Mouse (Mus musculus): ENCODE measurements around the gene Dnajc1. TPM values are rescaled to one million over a fixed set of nuclear protein-coding genes. Genes with fewer than 3 reads are reported as not detected.
A peak's percentile ranks its signal among the peaks of the same experiment; 100 is the strongest.

Dnajc1 gene
- total RNA-seq (2021) = 10 to 100 TPM; 10.7 to 13.2 TPM
- long read RNA-seq, experiment 1, full-length matches to known transcripts = 5 of 6 reads
- long read RNA-seq, experiment 1, partial matches to known transcripts = 1 of 6 reads
- long read RNA-seq, experiment 1, other reads (novel, unspliced or antisense) = 0 of 6 reads
- long read RNA-seq, experiment 2, full-length matches to known transcripts = 9 of 12 reads
- long read RNA-seq, experiment 2, partial matches to known transcripts = 1 of 12 reads
- long read RNA-seq, experiment 2, other reads (novel, unspliced or antisense) = 2 of 12 reads

GRCm38 (mm10) chr2:18392331-18393021 lies at the start of gene Dnajc1:
TSS of gene Dnajc1 (minus strand) at chr2:18392830.
- intact Hi-C loops (cut with DNase I) = loop anchor here (5.0 to 10.0 kb wide), 4 partner anchors 192 to 375 kb away; partner anchors contain the start of genes Bmi1 and Mllt10
- peak; percentile 93 for DNase-seq
- no peak for TF ChIP-seq CTCF (IDR thresholded peaks at IDR 0.05)
- H3K27ac ChIP-seq = peak within 1 kb of the TSS; percentile 99
- peak within 1 kb of the TSS; percentile 96 for H3K4me3 ChIP-seq

DNA sequence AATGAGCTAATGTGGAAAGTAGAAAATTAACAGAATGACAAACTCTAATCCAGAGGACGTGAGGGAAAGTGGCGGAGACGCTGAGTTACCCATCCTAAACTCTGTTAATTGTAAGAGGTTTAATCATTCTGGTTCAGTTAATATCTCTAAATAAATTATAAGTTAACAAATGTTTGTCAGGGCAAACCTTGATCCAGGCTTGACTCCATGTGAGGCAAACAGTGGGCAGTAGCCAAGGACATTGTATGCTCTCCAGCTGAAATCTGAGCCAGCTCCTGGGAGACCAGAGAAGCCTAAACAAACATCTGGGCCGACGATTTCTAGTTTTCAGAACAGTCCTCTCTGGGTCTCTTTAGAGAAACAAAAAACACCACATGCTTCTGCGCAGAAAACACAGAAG lies 49.2 kb upstream of the Dnajc1 start:
- intact Hi-C loops (cut with DNase I) = no loop called here
- H3K4me3 ChIP-seq = no peak overlapping the region
- no peak for TF ChIP-seq CTCF (IDR thresholded peaks at IDR 0.05)
- peak; percentile 55 for DNase-seq
- 0 out of 2 replicates have a peak overlapping the region, but pooled peaks have one; percentile 3 for H3K27ac ChIP-seq

- no peak overlapping the region for H3K27ac ChIP-seq
- no peak for DNase-seq
- intact Hi-C loops (cut with DNase I) = no loop called here
- TF ChIP-seq CTCF (IDR thresholded peaks at IDR 0.05) = no peak
- H3K4me3 ChIP-seq = no peak overlapping the region
Observed at GRCm38 (mm10) chr2:18415242-18415641, 22.6 kb upstream of the Dnajc1 start.

GRCm38 (mm10) chr2:18403679-18404078 lies 11.0 kb upstream of the Dnajc1 start:
- TF ChIP-seq CTCF (IDR thresholded peaks at IDR 0.05) = no peak
- Histone ChIP-seq H3K4me3 (no peak overlapping the region), H3K27ac (no peak overlapping the region)
- intact Hi-C loops (cut with DNase I) = no loop called here
- no peak for DNase-seq

GRCm38 (mm10) chr2:18401771-18402170 lies 9.1 kb upstream of the Dnajc1 start:
- TF ChIP-seq CTCF (IDR thresholded peaks at IDR 0.05) = no peak
- intact Hi-C loops (cut with DNase I) = no loop called here
- H3K4me3 ChIP-seq = no peak overlapping the region
- no peak for DNase-seq
- H3K27ac ChIP-seq = no peak overlapping the region

DNA sequence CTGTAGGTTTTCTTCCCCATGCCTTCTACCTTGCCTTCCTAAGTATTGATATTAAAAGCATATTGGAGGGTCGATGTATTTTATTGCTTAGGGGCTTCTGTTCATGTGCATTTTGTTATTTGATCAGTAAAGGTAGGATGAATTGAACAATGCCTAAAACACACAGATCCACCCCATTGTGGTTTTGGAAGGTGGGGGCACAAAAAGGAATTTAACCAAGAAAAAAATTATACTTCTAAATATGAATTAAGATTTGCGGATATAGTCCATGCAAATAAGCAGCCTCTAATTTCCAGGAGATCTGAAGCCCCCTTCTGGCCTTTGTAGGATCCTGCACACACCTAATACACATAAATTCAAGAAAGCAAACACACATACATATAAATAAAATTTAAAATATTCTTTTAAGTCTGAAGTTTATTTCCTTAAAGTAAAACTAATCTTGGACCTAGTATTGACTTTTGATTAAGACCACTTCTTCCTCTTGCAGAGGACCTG lies 441 bp upstream of the Dnajc1 start:
- peak overlapping the region; percentile 96 for H3K4me3 ChIP-seq
- DNase-seq = no peak
- intact Hi-C loops (cut with DNase I) = loop anchor here (5.0 to 10.0 kb wide), 4 partner anchors 192 to 374 kb away; partner anchors contain the start of genes Bmi1 and Mllt10
- peak; percentile 18; the same call in 1 of the 2 replicates for TF ChIP-seq CTCF (IDR thresholded peaks at IDR 0.05)
- peak overlapping the region; percentile 99 for H3K27ac ChIP-seq

DNA sequence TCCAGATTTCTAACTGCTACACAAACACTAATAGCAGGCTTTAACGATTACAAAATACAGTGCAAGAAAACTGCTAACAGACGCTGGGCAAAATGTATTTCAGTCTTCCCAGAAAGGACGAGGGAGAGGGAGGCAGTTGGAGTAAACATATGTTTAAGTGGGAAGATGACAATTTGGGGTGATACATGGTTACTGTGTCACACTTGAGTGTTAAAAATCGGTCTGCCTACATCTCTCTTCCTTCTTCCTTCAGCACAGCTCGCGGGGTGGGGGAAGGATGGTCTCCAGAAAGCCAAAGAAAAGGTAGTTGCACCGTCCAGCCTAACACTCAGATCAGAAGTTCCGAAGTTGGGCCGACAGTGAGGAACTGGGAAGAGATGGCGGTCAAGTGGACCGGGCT lies 769 bp downstream of the Dnajc1 start:
- no peak for DNase-seq
- intact Hi-C loops (cut with DNase I) = loop anchor here (5.0 to 10.0 kb wide), 4 partner anchors 193 to 375 kb away; partner anchors contain the start of genes Bmi1 and Mllt10
- Histone ChIP-seq H3K4me3 (peak overlapping the region; percentile 96), H3K27ac (peak overlapping the region; percentile 99)
- no peak for TF ChIP-seq CTCF (IDR thresholded peaks at IDR 0.05)

DNA sequence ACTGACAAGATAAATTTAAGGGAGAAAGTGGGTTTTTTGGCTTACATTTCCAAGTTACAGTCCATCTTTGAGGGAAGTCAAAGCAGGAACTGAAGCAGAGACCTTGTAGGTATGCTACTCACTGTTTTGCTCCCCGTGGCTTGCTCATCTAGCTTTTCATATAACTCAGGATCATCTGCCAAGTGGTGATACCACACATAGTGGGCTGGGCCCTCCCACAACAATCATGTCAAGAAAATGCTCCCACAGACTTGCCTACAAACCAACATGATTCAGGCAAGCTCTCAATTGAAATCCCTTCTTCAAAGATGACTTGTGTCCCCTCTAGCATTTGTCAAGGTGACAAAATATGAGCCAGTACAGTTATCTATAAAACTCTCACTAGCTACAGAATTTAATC lies 3.0 kb downstream of the Dnajc1 start:
- H3K4me3 ChIP-seq = no peak overlapping the region
- no peak overlapping the region for H3K27ac ChIP-seq
- no peak for TF ChIP-seq CTCF (IDR thresholded peaks at IDR 0.05)
- intact Hi-C loops (cut with DNase I) = loop anchor here (5.0 to 10.0 kb wide), 4 partner anchors 195 to 378 kb away; partner anchors contain the start of genes Bmi1 and Mllt10
- no peak for DNase-seq

DNA sequence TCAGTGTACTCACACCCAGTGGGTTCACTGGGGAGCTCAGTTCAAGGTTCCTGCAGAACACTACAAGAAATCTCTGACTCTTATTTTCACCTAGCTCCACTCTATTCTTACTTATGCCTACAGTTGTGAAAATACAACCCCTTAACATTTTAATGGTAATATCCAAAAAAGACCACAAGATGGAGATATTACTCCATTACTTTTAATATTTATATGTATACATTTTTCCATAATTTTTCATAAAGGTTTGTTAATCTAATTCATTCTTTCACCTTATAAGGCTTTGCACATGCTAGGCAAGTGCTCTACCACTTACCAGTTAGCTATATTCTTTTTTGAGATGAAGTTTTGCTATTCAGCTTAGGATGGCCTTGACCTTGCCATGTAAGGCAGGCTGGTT lies 11.0 kb downstream of the Dnajc1 start:
- intact Hi-C loops (cut with DNase I) = no loop called here
- TF ChIP-seq CTCF (IDR thresholded peaks at IDR 0.05) = peak; percentile 53
- DNase-seq = no peak
- Histone ChIP-seq H3K4me3 (no peak overlapping the region), H3K27ac (no peak overlapping the region)

- H3K27ac ChIP-seq = no peak overlapping the region; the same call in 1 of the 2 replicates
- no peak overlapping the region for H3K4me3 ChIP-seq
- intact Hi-C loops (cut with DNase I) = no loop called here
- DNase-seq = no peak
- no peak for TF ChIP-seq CTCF (IDR thresholded peaks at IDR 0.05)
Observed at GRCm38 (mm10) chr2:18372400-18373182, 20.0 kb downstream of the Dnajc1 start.

- DNase-seq = no peak
- Histone ChIP-seq H3K4me3 (no peak overlapping the region), H3K27ac (no peak overlapping the region)
- intact Hi-C loops (cut with DNase I) = no loop called here
- TF ChIP-seq CTCF (IDR thresholded peaks at IDR 0.05) = no peak
Observed at GRCm38 (mm10) chr2:18370794-18371498, 21.7 kb downstream of the Dnajc1 start.

- DNase-seq = no peak
- Histone ChIP-seq H3K4me3 (no peak overlapping the region), H3K27ac (no peak overlapping the region)
- TF ChIP-seq CTCF (IDR thresholded peaks at IDR 0.05) = no peak
- intact Hi-C loops (cut with DNase I) = no loop called here
Observed at GRCm38 (mm10) chr2:18364402-18364801, 28.2 kb downstream of the Dnajc1 start.
